ENCODE assay signal across 17 mouse cellular contexts in the genomic region with DNA sequence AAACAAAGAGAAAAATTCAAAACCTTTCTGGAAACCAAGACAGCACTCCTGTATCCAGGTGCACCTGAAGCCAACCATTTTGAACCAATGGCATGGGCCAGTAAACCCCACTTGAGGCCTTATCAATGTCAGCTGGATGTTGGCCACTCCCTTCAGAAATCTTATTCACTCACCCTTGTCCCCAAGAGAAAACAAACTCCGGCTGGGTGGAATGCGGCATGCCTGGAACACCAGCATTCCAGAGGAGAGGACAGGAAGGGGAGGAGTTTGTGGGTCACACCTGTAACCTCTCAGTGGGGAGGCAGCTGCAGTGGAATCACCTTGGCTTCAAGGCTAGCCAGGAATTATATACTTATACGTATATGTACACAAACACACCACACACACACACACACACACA. TPM values are rescaled to one million over a fixed set of nuclear protein-coding genes. Genes with fewer than 3 reads are reported as not detected.
A peak's percentile ranks its signal among the peaks of the same experiment; 100 is the strongest.
DNase-seq lines count a peak whose midpoint lies in the region; ATAC-seq and TF ChIP-seq lines count a peak whose summit lies in the region.
"Had no signal": no experiment of that assay in that cellular context is flagged by ENCODE, and none has a peak within 500 bp of the region (broad histone marks: within the 10 kb centered on the region; RNA-seq: fewer than 3 reads in every experiment).

No protein-coding gene starts in this region.

- H3K36me3 ChIP-seq in hindbrain, embryonic 10.5 days: no peaks in the 10 kb centered on the region
- H3K36me3 ChIP-seq in hindbrain, embryonic 12.5 days: no peaks in the 10 kb centered on the region
- no peaks in the 10 kb centered on the region for H3K36me3 ChIP-seq in intestine, postnatal 0 days (ENCODE audit: control insufficient read depth, insufficient read depth)
- no peaks in the 10 kb centered on the region for H3K36me3 ChIP-seq in stomach, embryonic 16.5 days (ENCODE audit: control insufficient read depth, insufficient read depth, low read length)
- H3K36me3 ChIP-seq: limb, embryonic 12.5 days had no signal

- no peaks in the 10 kb centered on the region for H3K27me3 ChIP-seq in hindbrain, embryonic 10.5 days (ENCODE audit: insufficient read depth, poor library complexity, severe bottlenecking)
- no peaks in the 10 kb centered on the region; the same call in 1 of the 2 replicates for H3K27me3 ChIP-seq in hindbrain, embryonic 12.5 days
- no peaks in the 10 kb centered on the region for H3K27me3 ChIP-seq in intestine, postnatal 0 days (replicated peaks; ENCODE audit: control insufficient read depth, insufficient read depth, low read length)
- H3K27me3 ChIP-seq in stomach, embryonic 16.5 days (ENCODE audit: control insufficient read depth, insufficient read depth, low read length): no peaks in the 10 kb centered on the region
- H3K27me3 ChIP-seq: limb, embryonic 12.5 days; Patski had no signal

- H3K9me3 ChIP-seq in hindbrain, embryonic 10.5 days: no peaks in the 10 kb centered on the region
- H3K9me3 ChIP-seq in hindbrain, embryonic 12.5 days (replicated peaks): no peaks in the 10 kb centered on the region
- no peaks in the 10 kb centered on the region for H3K9me3 ChIP-seq in intestine, postnatal 0 days (ENCODE audit: control insufficient read depth)
- no peaks in the 10 kb centered on the region for H3K9me3 ChIP-seq in stomach, embryonic 16.5 days (replicated peaks; ENCODE audit: control insufficient read depth, low read length)

- no peak overlapping the region for H3K4me2 ChIP-seq in hindbrain, embryonic 12.5 days (replicated peaks)
- H3K4me2 ChIP-seq in intestine, postnatal 0 days (replicated peaks; ENCODE audit: low read depth): no peak overlapping the region
- H3K4me2 ChIP-seq in stomach, embryonic 16.5 days (ENCODE audit: low read depth, low read length): no peak overlapping the region
- H3K4me2 ChIP-seq: limb, embryonic 12.5 days had no signal

- DNase-seq in hindbrain, embryonic 10.5 days (ENCODE audit: low spot score): peak; percentile 20
- DNase-seq in lung, adult 18-20 months: peak; percentile 92 to 94
- DNase-seq in spleen, adult 12 weeks (ENCODE audit: low spot score): no peak
- DNase-seq: adrenal gland, postnatal 25 days; cerebellum, adult 11-12 months; gastrocnemius, postnatal 14 days; right cerebral cortex, postnatal 14 days; thymus, adult 18-20 months had no signal

- TF ChIP-seq CTCF in intestine, postnatal 0 days (IDR thresholded peaks at IDR 0.05; ENCODE audit: low read depth): no peak

- ATAC-seq in hindbrain, embryonic 12.5 days (ENCODE audit: low FRiP score): no peak
- peak; percentile 74 for ATAC-seq in intestine, postnatal 0 days
- ATAC-seq in stomach, embryonic 16.5 days (ENCODE audit: insufficient read depth, low FRiP score): peak; percentile 70
- no peak for ATAC-seq in inflammation-experienced regulatory T-cells, adult 6 months
- no peak for ATAC-seq in megakaryocyte-erythroid progenitor cell, adult 5-6 weeks (replicated peaks; ENCODE audit: low FRiP score, low TSS enrichment, poor library complexity, severe bottlenecking)
- ATAC-seq: Patski had no signal

- 41% methylated on average over 3 of the region's 3 CpGs for WGBS in hindbrain, embryonic 10.5 days
- 46% methylated on average over 3 of the region's 3 CpGs for WGBS in hindbrain, embryonic 12.5 days
- 10% methylated on average over 3 of the region's 3 CpGs for WGBS in intestine, postnatal 0 days
- 22% methylated on average over 3 of the region's 3 CpGs for WGBS in stomach, embryonic 16.5 days

- peaks cover 14% of the 10 kb centered on the region for H3K4me1 ChIP-seq in hindbrain, embryonic 10.5 days (replicated peaks)
- peaks cover 12% of the 10 kb centered on the region for H3K4me1 ChIP-seq in hindbrain, embryonic 12.5 days
- no peaks in the 10 kb centered on the region for H3K4me1 ChIP-seq in intestine, postnatal 0 days (replicated peaks; ENCODE audit: control insufficient read depth, insufficient read depth, low read length)
- peaks cover 15% of the 10 kb centered on the region for H3K4me1 ChIP-seq in stomach, embryonic 16.5 days (ENCODE audit: control insufficient read depth, insufficient read depth, low read length)
- H3K4me1 ChIP-seq: limb, embryonic 12.5 days had no signal

- H3K9ac ChIP-seq in hindbrain, embryonic 12.5 days: no peak overlapping the region
- H3K9ac ChIP-seq in intestine, postnatal 0 days (ENCODE audit: low read depth, low read length): no peak overlapping the region
- no peak overlapping the region for H3K9ac ChIP-seq in stomach, embryonic 16.5 days (ENCODE audit: low read length)
- H3K9ac ChIP-seq: limb, embryonic 12.5 days had no signal

- H3K27ac ChIP-seq in hindbrain, embryonic 10.5 days: no peak overlapping the region
- no peak overlapping the region for H3K27ac ChIP-seq in hindbrain, embryonic 12.5 days
- H3K27ac ChIP-seq in intestine, postnatal 0 days (ENCODE audit: low read depth, low read length): 0 out of 2 replicates have a peak overlapping the region, but pooled peaks have one; percentile 28
- peak overlapping the region; percentile 79; the same call in 1 of the 2 replicates for H3K27ac ChIP-seq in stomach, embryonic 16.5 days (ENCODE audit: low read length)
- H3K27ac ChIP-seq: limb, embryonic 12.5 days had no signal

- no peak overlapping the region for H3K4me3 ChIP-seq in hindbrain, embryonic 10.5 days
- no peak overlapping the region for H3K4me3 ChIP-seq in hindbrain, embryonic 12.5 days
- no peak overlapping the region for H3K4me3 ChIP-seq in intestine, postnatal 0 days (ENCODE audit: low read depth, low read length)
- no peak overlapping the region for H3K4me3 ChIP-seq in stomach, embryonic 16.5 days (replicated peaks; ENCODE audit: low read length)
- H3K4me3 ChIP-seq: limb, embryonic 12.5 days had no signal

RNA-seq across cellular contexts. Expression of gene Zbtb32, which starts 3.9 kb away (rescaled TPM):
- 0.20 and 0.21 TPM in 2 replicates for polyA plus RNA-seq in hindbrain, embryonic 10.5 days (2016; fragmentation: Nextera tagmentation; extraction: Ambion mirVana)
- polyA plus RNA-seq in hindbrain, embryonic 12.5 days (2016; fragmentation: Nextera tagmentation; extraction: Ambion mirVana): 0.17 and 0.39 TPM in 2 replicates
- 1.2 TPM in 2 replicates for polyA plus RNA-seq in intestine, postnatal 0 days (2015; fragmentation: Nextera tagmentation; extraction: Ambion mirVana)
- 1.3 and 1.4 TPM in 2 replicates for polyA plus RNA-seq in stomach, embryonic 16.5 days (2015; fragmentation: Nextera tagmentation; extraction: Ambion mirVana)
- polyA plus RNA-seq in inflammation-experienced regulatory T-cells, adult 6 months (2017; shearing (Covaris generic)): 10 to 100 TPM; 11.7 to 28.7 (median 11.9) TPM
- total RNA-seq in megakaryocyte-erythroid progenitor cell, adult 5-6 weeks (2014; fragmentation: Nextera tagmentation): not detected in 2 replicates
- total RNA-seq in megakaryocyte-erythroid progenitor cell, adult 5-6 weeks (2017): not detected in 2 replicates
- total RNA-seq: gastrocnemius, postnatal 14 days had no signal
- polyA plus RNA-seq: neural tube, embryonic 11.5 days had no signal

RNA-seq across cellular contexts. Expression of gene Upk1a, which starts 10.1 kb away (rescaled TPM):
- polyA plus RNA-seq in hindbrain, embryonic 10.5 days (2016; fragmentation: Nextera tagmentation; extraction: Ambion mirVana): 0.52 and 1.2 TPM in 2 replicates
- 0.21 and 0.35 TPM in 2 replicates for polyA plus RNA-seq in hindbrain, embryonic 12.5 days (2016; fragmentation: Nextera tagmentation; extraction: Ambion mirVana)
- 1.0 and 1.6 TPM in 2 replicates for polyA plus RNA-seq in intestine, postnatal 0 days (2015; fragmentation: Nextera tagmentation; extraction: Ambion mirVana)
- polyA plus RNA-seq in stomach, embryonic 16.5 days (2015; fragmentation: Nextera tagmentation; extraction: Ambion mirVana): 4.7 and 9.5 TPM in 2 replicates
- 1 to 10 TPM in 2 of 3 experiments, under 1 TPM in 1; 0.47 to 3.1 (median 1.5) TPM for polyA plus RNA-seq in inflammation-experienced regulatory T-cells, adult 6 months (2017; shearing (Covaris generic))
- total RNA-seq in megakaryocyte-erythroid progenitor cell, adult 5-6 weeks (2014; fragmentation: Nextera tagmentation): 0.83 TPM in 1 of 2 replicates, not detected in the other
- total RNA-seq in megakaryocyte-erythroid progenitor cell, adult 5-6 weeks (2017): 0.99 TPM in 1 of 2 replicates, not detected in the other

RNA-seq across cellular contexts. Expression of gene Kmt2b, which starts 14.1 kb away (rescaled TPM):
- polyA plus RNA-seq in hindbrain, embryonic 10.5 days (2016; fragmentation: Nextera tagmentation; extraction: Ambion mirVana): 9.6 and 11.0 TPM in 2 replicates
- polyA plus RNA-seq in hindbrain, embryonic 12.5 days (2016; fragmentation: Nextera tagmentation; extraction: Ambion mirVana): 8.8 and 9.9 TPM in 2 replicates
- polyA plus RNA-seq in intestine, postnatal 0 days (2015; fragmentation: Nextera tagmentation; extraction: Ambion mirVana): 5.6 and 5.8 TPM in 2 replicates
- polyA plus RNA-seq in stomach, embryonic 16.5 days (2015; fragmentation: Nextera tagmentation; extraction: Ambion mirVana): 6.5 and 7.9 TPM in 2 replicates
- polyA plus RNA-seq in inflammation-experienced regulatory T-cells, adult 6 months (2017; shearing (Covaris generic)): 10 to 100 TPM; 15.7 to 23.0 (median 22.6) TPM
- total RNA-seq in megakaryocyte-erythroid progenitor cell, adult 5-6 weeks (2014; fragmentation: Nextera tagmentation): 105 and 115 TPM in 2 replicates
- total RNA-seq in megakaryocyte-erythroid progenitor cell, adult 5-6 weeks (2017): 17.0 and 17.3 TPM in 2 replicates

RNA-seq across cellular contexts. Expression of gene Cox6b1, which starts 23.4 kb away (rescaled TPM):
- 810 and 924 TPM in 2 replicates for polyA plus RNA-seq in hindbrain, embryonic 10.5 days (2016; fragmentation: Nextera tagmentation; extraction: Ambion mirVana)
- 737 and 880 TPM in 2 replicates for polyA plus RNA-seq in hindbrain, embryonic 12.5 days (2016; fragmentation: Nextera tagmentation; extraction: Ambion mirVana)
- polyA plus RNA-seq in intestine, postnatal 0 days (2015; fragmentation: Nextera tagmentation; extraction: Ambion mirVana): 1,664 and 1,738 TPM in 2 replicates
- 1,000 and 1,051 TPM in 2 replicates for polyA plus RNA-seq in stomach, embryonic 16.5 days (2015; fragmentation: Nextera tagmentation; extraction: Ambion mirVana)
- polyA plus RNA-seq in inflammation-experienced regulatory T-cells, adult 6 months (2017; shearing (Covaris generic)): 100 to 1,000 TPM; 376 to 780 (median 668) TPM
- 569 and 755 TPM in 2 replicates for total RNA-seq in megakaryocyte-erythroid progenitor cell, adult 5-6 weeks (2014; fragmentation: Nextera tagmentation)
- 427 and 665 TPM in 2 replicates for total RNA-seq in megakaryocyte-erythroid progenitor cell, adult 5-6 weeks (2017)

RNA-seq across cellular contexts. Expression of gene Etv2, which starts 33.1 kb away (rescaled TPM):
- polyA plus RNA-seq in hindbrain, embryonic 10.5 days (2016; fragmentation: Nextera tagmentation; extraction: Ambion mirVana): 0.14 TPM in 1 of 2 replicates, not detected in the other
- polyA plus RNA-seq in hindbrain, embryonic 12.5 days (2016; fragmentation: Nextera tagmentation; extraction: Ambion mirVana): not detected in 2 replicates
- polyA plus RNA-seq in intestine, postnatal 0 days (2015; fragmentation: Nextera tagmentation; extraction: Ambion mirVana): not detected in 2 replicates
- 0.13 TPM in 1 of 2 replicates, not detected in the other for polyA plus RNA-seq in stomach, embryonic 16.5 days (2015; fragmentation: Nextera tagmentation; extraction: Ambion mirVana)
- polyA plus RNA-seq in inflammation-experienced regulatory T-cells, adult 6 months (2017; shearing (Covaris generic)): not detected
- total RNA-seq in megakaryocyte-erythroid progenitor cell, adult 5-6 weeks (2014; fragmentation: Nextera tagmentation): not detected in 2 replicates
- not detected in 2 replicates for total RNA-seq in megakaryocyte-erythroid progenitor cell, adult 5-6 weeks (2017)
- total RNA-seq: adrenal gland, postnatal 25 days; gastrocnemius, postnatal 14 days had no signal
- polyA plus RNA-seq: heart, embryonic 16.5 days; limb, embryonic 12.5 days; neural tube, embryonic 11.5 days; Patski had no signal

Comparison
In these comparisons a context has a peak if more than half of its experiments do, and no peak if none do; other contexts are left out.
1. H3K27ac ChIP-seq: peak in intestine, postnatal 0 days (single experiment) and stomach, embryonic 16.5 days (single experiment); none in hindbrain, embryonic 10.5 days (single experiment) and hindbrain, embryonic 12.5 days (single experiment).
2. ATAC-seq: peak in intestine, postnatal 0 days (single experiment) and stomach, embryonic 16.5 days (single experiment); none in hindbrain, embryonic 12.5 days (single experiment), inflammation-experienced regulatory T-cells, adult 6 months (single experiment) and megakaryocyte-erythroid progenitor cell, adult 5-6 weeks (single experiment).